Mouse (Mus musculus): Measurements from ENCODE around the gene Sertad4.

Sertad4 gene

GRCm38 (mm10) chr1:192806168-192807157 is 49.1 kb downstream of the Sertad4 start:
- no peak for DNase-seq (ENCODE audit: low spot score in 2 of 2)

- no peak for DNase-seq (ENCODE audit: low spot score in 2 of 2)
Observed at GRCm38 (mm10) chr1:192800338-192800737, 55.2 kb downstream of the Sertad4 start.

GRCm38 (mm10) chr1:192799165-192799991 is 56.2 kb downstream of the Sertad4 start:
- no peak for DNase-seq (ENCODE audit: low spot score in 2 of 2)

DNA sequence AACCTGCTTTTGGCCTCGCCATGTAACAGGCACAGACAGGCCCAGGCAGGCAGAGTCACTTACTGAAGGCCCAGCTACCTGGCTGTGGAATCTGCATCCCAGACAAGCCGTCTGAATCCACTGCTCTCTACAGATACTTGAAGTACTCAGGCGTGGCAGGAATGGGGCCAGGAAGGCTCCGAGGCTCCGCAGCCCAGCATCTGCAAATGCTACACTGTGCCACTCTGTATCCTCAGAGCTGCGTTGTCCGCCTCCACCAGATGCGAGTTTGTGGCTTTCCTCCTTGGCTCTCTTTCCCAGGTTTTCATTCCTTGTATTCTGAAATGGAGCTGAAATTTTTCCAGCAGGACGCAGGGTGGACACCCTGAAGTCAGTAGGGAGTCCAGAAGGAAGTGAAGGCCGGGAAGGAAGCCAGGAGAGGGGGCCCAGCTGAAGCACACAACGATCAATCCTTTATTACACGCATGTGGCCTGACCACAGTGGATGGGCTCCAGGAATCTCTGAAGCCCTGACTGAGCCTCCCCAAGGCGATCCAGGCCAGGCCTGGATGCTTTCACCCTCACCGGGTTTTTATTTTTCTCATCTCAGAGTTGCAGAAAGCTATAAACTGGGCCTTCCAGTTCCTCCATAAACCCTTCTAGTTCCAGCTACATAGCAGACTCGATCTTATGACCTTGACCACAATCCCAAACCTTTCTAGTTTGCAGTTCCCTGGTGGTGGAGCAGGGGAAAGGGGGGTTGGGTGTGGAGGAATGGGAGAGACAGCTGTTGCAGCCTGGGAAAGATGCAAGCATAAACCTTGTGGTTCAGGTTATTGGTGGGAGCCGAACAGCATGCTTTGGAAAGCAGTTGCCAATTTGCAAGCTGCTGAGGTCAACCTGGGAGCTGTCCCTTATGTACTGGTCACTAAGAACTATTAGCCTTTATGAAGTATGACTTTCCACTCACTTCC is 57.1 kb downstream of the Sertad4 start:
- DNase-seq (ENCODE audit: low spot score in 2 of 2): peak in 1 of 2 experiments; percentile 23

GRCm38 (mm10) chr1:192797011-192797274 is 58.6 kb downstream of the Sertad4 start:
- DNase-seq (ENCODE audit: low spot score in 2 of 2): no peak

GRCm38 (mm10) chr1:192796201-192797010 is 59.1 kb downstream of the Sertad4 start:
- no peak for DNase-seq (ENCODE audit: low spot score in 2 of 2)

DNA sequence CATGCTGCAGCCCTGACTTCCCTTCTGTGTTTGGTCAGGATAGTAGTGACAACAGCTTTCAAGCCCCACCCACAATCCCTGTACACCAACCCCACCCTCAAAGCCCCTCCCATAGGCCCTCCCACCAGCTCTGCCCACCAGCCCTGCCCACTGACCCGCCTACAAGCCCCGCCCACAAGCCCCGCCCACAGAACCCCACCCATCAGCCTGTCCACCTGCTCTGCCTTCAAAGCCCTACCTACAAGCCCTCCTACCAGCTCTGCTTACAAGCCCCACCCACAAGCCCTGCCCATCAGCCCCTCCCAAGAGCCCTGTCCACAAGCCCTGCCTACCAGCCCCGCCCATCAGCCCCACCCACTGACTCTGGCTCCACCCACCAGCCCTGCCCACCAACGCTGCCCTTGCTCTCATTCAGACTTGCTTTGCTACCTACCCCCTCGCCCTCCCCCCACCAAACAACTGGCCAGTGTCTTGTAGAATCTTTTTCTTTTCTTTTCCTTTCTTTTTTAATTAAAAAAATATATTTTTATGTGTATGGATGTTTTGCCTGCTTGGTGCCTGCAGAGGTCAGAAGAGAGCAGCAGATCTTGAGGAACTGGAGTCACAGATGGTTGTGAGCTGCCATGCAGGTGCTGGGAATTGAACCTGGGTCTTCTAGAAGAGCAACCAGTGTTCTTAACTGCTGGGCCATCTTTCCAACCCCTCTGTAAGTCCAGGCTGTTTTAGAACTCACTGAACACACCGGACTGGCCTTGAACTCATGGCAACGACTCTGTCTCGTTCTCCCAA is 60.4 kb downstream of the Sertad4 start:
- DNase-seq (ENCODE audit: low spot score in 2 of 2): no peak

Measured in urinary bladder, postnatal 36 days (tissue).